Mouse (Mus musculus): Measurements from ENCODE around the gene Iqsec1. TPM values are rescaled to one million over a fixed set of nuclear protein-coding genes. Genes with fewer than 3 reads are reported as not detected.
A peak's percentile ranks its signal among the peaks of the same experiment; 100 is the strongest.

Iqsec1 gene
- total and polyA plus RNA-seq, 2 experiments: 8.9 to 69.3 TPM

DNA sequence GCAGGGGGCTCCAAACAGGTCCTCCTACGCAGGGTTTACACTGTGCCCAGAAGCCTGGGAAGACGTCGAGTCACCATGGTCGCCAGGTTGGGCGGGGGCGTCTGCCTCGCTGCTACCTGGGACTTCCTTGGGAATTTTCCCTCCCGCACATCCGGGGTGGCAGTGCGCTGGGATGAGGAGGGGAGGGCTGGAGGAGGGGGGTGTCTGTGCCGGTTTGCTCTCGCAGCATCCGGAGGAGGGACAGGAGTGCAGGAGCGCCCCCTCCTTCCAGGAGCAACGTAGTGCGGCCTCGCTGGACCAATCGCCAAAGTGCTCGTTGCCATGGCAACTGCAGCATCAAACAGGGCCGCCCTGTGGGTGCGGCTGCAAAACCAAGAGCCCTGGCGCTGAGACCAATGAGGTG is 178.5 kb downstream of the Iqsec1 start:
- no peak overlapping the region for H3K4me3 ChIP-seq (ENCODE audit: insufficient read depth, low read depth, low read length)
- DNase-seq (ENCODE audit: extremely low read depth, low read depth, low spot score): peak; percentile 44
- no peaks in the 10 kb centered on the region for H3K79me2 ChIP-seq (ENCODE audit: control insufficient read depth, insufficient read depth, low read length)
- no peak for TF ChIP-seq POLR2A (IDR thresholded peaks at IDR 0.05; ENCODE audit: extremely low read depth, insufficient read depth, low read length)
- peak; percentile 42 for TF ChIP-seq CTCF (IDR thresholded peaks at IDR 0.05; ENCODE audit: low read depth, low read length)
- H3K36me3 ChIP-seq (ENCODE audit: control insufficient read depth, insufficient read depth, low read length): no peaks in the 10 kb centered on the region
- no peak overlapping the region for H3K9ac ChIP-seq (ENCODE audit: low read depth, low read length)
- 7% methylated on average over 22 of the region's 22 CpGs for WGBS
- H3K4me1 ChIP-seq (ENCODE audit: control insufficient read depth, insufficient read depth, low read length): no peaks in the 10 kb centered on the region
- no peak overlapping the region for H3K27ac ChIP-seq (replicated peaks; ENCODE audit: insufficient read depth, low read depth, low read length)
- 0 out of 2 replicates have a peak, but pooled peaks cover 3% of the 10 kb centered on the region for H3K27me3 ChIP-seq (ENCODE audit: control insufficient read depth, insufficient read depth, low read length)

DNA sequence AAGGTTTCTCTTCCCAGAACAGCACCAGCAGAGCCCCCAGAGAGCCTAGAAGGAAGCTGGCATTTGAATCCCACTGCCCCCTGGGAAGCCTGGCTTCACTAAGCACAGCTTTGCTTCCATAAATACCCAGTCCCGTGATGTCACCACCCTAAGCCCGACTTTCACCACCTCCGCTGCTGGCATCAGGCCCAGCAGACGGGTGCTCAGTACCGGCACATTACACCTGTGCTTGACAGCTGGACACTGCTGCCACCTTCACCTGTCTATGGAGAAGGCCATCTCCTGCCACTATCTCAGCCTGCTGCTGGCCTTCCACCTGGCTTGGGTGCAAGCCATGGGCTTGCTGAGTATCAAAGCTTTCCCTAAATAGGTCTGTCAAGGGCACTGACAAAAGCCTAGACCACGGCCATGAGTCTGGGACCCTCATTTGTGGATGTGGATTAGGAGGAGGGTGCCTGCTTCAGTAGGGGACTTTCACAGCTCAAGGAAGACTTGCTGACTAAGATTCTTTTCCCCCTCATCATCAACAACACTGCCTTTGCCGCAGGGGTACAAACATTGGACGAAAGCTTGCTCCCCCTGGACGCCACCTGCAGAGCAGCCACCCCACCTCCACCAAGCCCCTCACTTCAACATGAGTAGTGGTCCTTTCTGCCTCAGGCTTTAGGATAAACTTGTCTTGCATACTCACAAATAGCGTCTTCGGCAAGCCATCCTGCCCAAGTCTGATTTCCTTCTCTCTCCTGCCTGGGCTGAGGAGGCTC is 179.2 kb downstream of the Iqsec1 start:
- H3K27ac ChIP-seq (replicated peaks; ENCODE audit: insufficient read depth, low read depth, low read length): no peak overlapping the region
- H3K36me3 ChIP-seq (ENCODE audit: control insufficient read depth, insufficient read depth, low read length): no peaks in the 10 kb centered on the region
- no peaks in the 10 kb centered on the region for H3K4me1 ChIP-seq (ENCODE audit: control insufficient read depth, insufficient read depth, low read length)
- no peaks in the 10 kb centered on the region for H3K79me2 ChIP-seq (ENCODE audit: control insufficient read depth, insufficient read depth, low read length)
- no peak for DNase-seq (ENCODE audit: extremely low read depth, low read depth, low spot score)
- H3K27me3 ChIP-seq (ENCODE audit: control insufficient read depth, insufficient read depth, low read length): 0 out of 2 replicates have a peak, but pooled peaks cover 3% of the 10 kb centered on the region
- 58% methylated on average over 11 of the region's 11 CpGs for WGBS
- H3K4me3 ChIP-seq (ENCODE audit: insufficient read depth, low read depth, low read length): no peak overlapping the region
- TF ChIP-seq CTCF (IDR thresholded peaks at IDR 0.05; ENCODE audit: low read depth, low read length): no peak
- no peak for TF ChIP-seq POLR2A (IDR thresholded peaks at IDR 0.05; ENCODE audit: extremely low read depth, insufficient read depth, low read length)
- no peak overlapping the region for H3K9ac ChIP-seq (ENCODE audit: low read depth, low read length)

GRCm38 (mm10) chr6:90808544-90808943 is 179.9 kb downstream of the Iqsec1 start:
- TF ChIP-seq POLR2A (IDR thresholded peaks at IDR 0.05; ENCODE audit: extremely low read depth, insufficient read depth, low read length) (no peak), CTCF (IDR thresholded peaks at IDR 0.05; ENCODE audit: low read depth, low read length) (no peak)
- no peaks in the 10 kb centered on the region for H3K36me3 ChIP-seq (ENCODE audit: control insufficient read depth, insufficient read depth, low read length)
- WGBS: 67% methylated on average over 5 of the region's 5 CpGs

DNA sequence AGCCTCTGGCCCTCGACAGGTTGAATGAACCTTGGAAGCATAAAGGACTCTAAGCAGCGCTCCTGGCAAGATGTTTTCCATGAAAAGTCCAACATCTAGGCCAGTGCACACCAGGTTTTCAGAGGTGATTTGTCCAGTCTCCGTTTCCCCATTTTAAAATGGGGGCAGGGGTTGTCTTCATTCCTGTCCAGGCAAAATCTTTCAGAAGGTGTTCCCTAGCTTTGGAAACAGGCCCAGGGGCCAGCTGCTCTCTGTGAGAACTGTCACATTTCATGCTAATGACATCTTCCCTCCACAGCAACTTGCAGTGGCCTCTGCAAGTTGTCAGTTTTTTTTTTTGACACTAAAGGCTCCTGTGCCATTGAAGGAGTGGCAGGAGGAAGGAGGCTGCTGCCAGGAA is 180.4 kb downstream of the Iqsec1 start:
- no peak overlapping the region for H3K4me3 ChIP-seq (ENCODE audit: insufficient read depth, low read depth, low read length)
- no peaks in the 10 kb centered on the region for H3K36me3 ChIP-seq (ENCODE audit: control insufficient read depth, insufficient read depth, low read length)
- no peak for TF ChIP-seq POLR2A (IDR thresholded peaks at IDR 0.05; ENCODE audit: extremely low read depth, insufficient read depth, low read length)
- TF ChIP-seq CTCF (IDR thresholded peaks at IDR 0.05; ENCODE audit: low read depth, low read length): no peak
- H3K4me1 ChIP-seq (ENCODE audit: control insufficient read depth, insufficient read depth, low read length): no peaks in the 10 kb centered on the region
- H3K27me3 ChIP-seq (ENCODE audit: control insufficient read depth, insufficient read depth, low read length): 0 out of 2 replicates have a peak, but pooled peaks cover under 1% of the 10 kb centered on the region
- H3K79me2 ChIP-seq (ENCODE audit: control insufficient read depth, insufficient read depth, low read length): no peaks in the 10 kb centered on the region
- no peak overlapping the region for H3K9ac ChIP-seq (ENCODE audit: low read depth, low read length)
- no peak for DNase-seq (ENCODE audit: extremely low read depth, low read depth, low spot score)
- WGBS: 87% methylated on average over 3 of the region's 3 CpGs
- H3K27ac ChIP-seq (replicated peaks; ENCODE audit: insufficient read depth, low read depth, low read length): no peak overlapping the region

More at GRCm38 (mm10) chr6:90808544-90808943, 179.9 kb downstream of the Iqsec1 start:
- Histone ChIP-seq H3K79me2 (ENCODE audit: control insufficient read depth, insufficient read depth, low read length) (no peaks in the 10 kb centered on the region), H3K27me3 (ENCODE audit: control insufficient read depth, insufficient read depth, low read length) (0 out of 2 replicates have a peak, but pooled peaks cover 3% of the 10 kb centered on the region), H3K4me3 (ENCODE audit: insufficient read depth, low read depth, low read length) (no peak overlapping the region), H3K9ac (ENCODE audit: low read depth, low read length) (no peak overlapping the region), H3K27ac (replicated peaks; ENCODE audit: insufficient read depth, low read depth, low read length) (no peak overlapping the region), H3K4me1 (ENCODE audit: control insufficient read depth, insufficient read depth, low read length) (no peaks in the 10 kb centered on the region)
- DNase-seq (ENCODE audit: extremely low read depth, low read depth, low spot score): no peak

DNA sequence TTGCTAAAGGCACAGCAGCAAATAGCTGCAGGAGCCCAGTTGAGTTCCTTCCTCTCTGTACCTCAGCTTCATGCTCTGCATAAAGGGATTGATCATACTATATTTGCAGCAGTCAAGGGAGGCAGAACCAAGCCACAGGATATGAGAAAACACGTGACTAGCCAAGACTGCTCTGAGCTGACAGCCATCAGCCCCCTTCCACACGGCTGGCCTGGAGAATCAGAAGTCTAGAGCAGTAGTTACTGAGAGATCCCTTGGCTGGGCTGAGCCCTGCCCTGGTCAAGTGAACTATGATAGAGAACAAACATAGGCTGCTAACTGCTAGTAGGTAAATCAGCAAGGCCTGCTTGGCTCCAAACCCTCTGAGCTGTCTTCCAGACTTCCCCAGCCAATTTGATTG is 180.9 kb downstream of the Iqsec1 start:
- no peak overlapping the region for H3K4me3 ChIP-seq (ENCODE audit: insufficient read depth, low read depth, low read length)
- no peaks in the 10 kb centered on the region for H3K79me2 ChIP-seq (ENCODE audit: control insufficient read depth, insufficient read depth, low read length)
- 76% methylated on average over 2 of the region's 2 CpGs for WGBS
- no peak for DNase-seq (ENCODE audit: extremely low read depth, low read depth, low spot score)
- TF ChIP-seq CTCF (IDR thresholded peaks at IDR 0.05; ENCODE audit: low read depth, low read length) (no peak), POLR2A (IDR thresholded peaks at IDR 0.05; ENCODE audit: extremely low read depth, insufficient read depth, low read length) (no peak)
- H3K4me1 ChIP-seq (ENCODE audit: control insufficient read depth, insufficient read depth, low read length): no peaks in the 10 kb centered on the region
- H3K27ac ChIP-seq (replicated peaks; ENCODE audit: insufficient read depth, low read depth, low read length): no peak overlapping the region
- no peaks in the 10 kb centered on the region for H3K36me3 ChIP-seq (ENCODE audit: control insufficient read depth, insufficient read depth, low read length)
- H3K9ac ChIP-seq (ENCODE audit: low read depth, low read length): no peak overlapping the region
- no peaks in the 10 kb centered on the region for H3K27me3 ChIP-seq (ENCODE audit: control insufficient read depth, insufficient read depth, low read length)

DNA sequence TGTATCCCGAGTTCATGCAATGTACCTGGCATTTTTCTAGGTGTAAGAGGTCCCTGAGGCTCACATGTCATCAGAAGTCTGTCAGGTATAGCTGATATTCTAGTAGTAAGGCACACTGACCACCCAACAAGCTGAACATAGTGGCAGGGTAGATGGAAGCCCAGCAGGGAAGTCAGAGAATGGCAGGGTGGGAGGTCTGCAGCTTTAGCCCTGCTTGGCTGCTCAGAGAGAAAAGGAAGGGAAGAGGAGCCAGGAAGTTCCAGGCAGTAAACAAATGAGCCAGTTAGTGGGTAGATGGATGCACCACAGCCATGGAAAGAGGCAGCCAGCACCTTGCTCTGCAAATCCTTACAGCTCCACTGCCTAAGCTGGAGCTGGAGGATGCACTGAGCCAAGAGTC is 181.7 kb downstream of the Iqsec1 start:
- Histone ChIP-seq H3K4me3 (ENCODE audit: insufficient read depth, low read depth, low read length) (no peak overlapping the region), H3K27me3 (ENCODE audit: control insufficient read depth, insufficient read depth, low read length) (no peaks in the 10 kb centered on the region), H3K27ac (replicated peaks; ENCODE audit: insufficient read depth, low read depth, low read length) (no peak overlapping the region), H3K9ac (ENCODE audit: low read depth, low read length) (no peak overlapping the region), H3K36me3 (ENCODE audit: control insufficient read depth, insufficient read depth, low read length) (no peaks in the 10 kb centered on the region), H3K79me2 (ENCODE audit: control insufficient read depth, insufficient read depth, low read length) (no peaks in the 10 kb centered on the region), H3K4me1 (ENCODE audit: control insufficient read depth, insufficient read depth, low read length) (no peaks in the 10 kb centered on the region)
- TF ChIP-seq CTCF (IDR thresholded peaks at IDR 0.05; ENCODE audit: low read depth, low read length) (no peak), POLR2A (IDR thresholded peaks at IDR 0.05; ENCODE audit: extremely low read depth, insufficient read depth, low read length) (no peak)
- 91% methylated on average over 1 of the region's 1 CpGs for WGBS
- DNase-seq (ENCODE audit: extremely low read depth, low read depth, low spot score): no peak
